Mouse (Mus musculus) adrenal gland, adult 2 months (tissue): ENCODE measurements at regions not wholly inside any gene's neighbourhood (a gene's known extent, or its start where the extent isn't known, plus 50 kb on each side); places are given as distances from the start of the nearest gene placed in this dataset.

Experiments
- DNase-seq: peaks from one replicate; pipeline ENCODE4 v3.0.0; 2021

GRCm38 (mm10) chr1:36017061-36017461 is 51.1 kb upstream of the Hs6st1 start:
- DNase-seq: no peak

GRCm38 (mm10) chr1:36017656-36018055 is 50.5 kb upstream of the Hs6st1 start:
- no peak for DNase-seq
